Mouse (Mus musculus) midbrain, embryonic 15.5 days (tissue): Measurements from ENCODE around the gene Ptpn9. TPM values are rescaled to one million over a fixed set of nuclear protein-coding genes. Genes with fewer than 3 reads are reported as not detected.

Experiments
- ATAC-seq: fragments of 200-750 bp; cut with Nextera tagmentation; replicated peaks from 2 replicates; pipeline ENCODE4 v1.8.0; 2017; ENCODE audit warnings: moderate TSS enrichment
- H3K27ac ChIP-seq: fragments of 300-500 bp; sonication (generic); 2 replicates; pipeline ENCODE4 v1.5.1; 2015; ENCODE audit warnings: mild to moderate bottlenecking, inconsistent platforms
- H3K27me3 ChIP-seq: fragments of 300-500 bp; sonication (generic); replicated peaks from 2 replicates; pipeline ENCODE4 v1.6.1; 2015; ENCODE audit warnings: inconsistent platforms
- H3K36me3 ChIP-seq: fragments of 300-500 bp; sonication (generic); replicated peaks from 2 replicates; pipeline ENCODE4 v1.6.1; 2015; ENCODE audit warnings: inconsistent platforms
- H3K4me1 ChIP-seq: fragments of 300-500 bp; sonication (generic); 2 replicates; pipeline ENCODE4 v1.6.1; 2015; ENCODE audit warnings: inconsistent platforms
- H3K4me2 ChIP-seq: fragments of 300-500 bp; sonication (generic); 2 replicates; pipeline ENCODE4 v1.6.1; 2015; ENCODE audit warnings: inconsistent platforms, mild to moderate bottlenecking, moderate library complexity
- H3K4me3 ChIP-seq: fragments of 300-500 bp; sonication (generic); 2 replicates; pipeline ENCODE4 v1.5.1; 2015; ENCODE audit warnings: mild to moderate bottlenecking, inconsistent platforms
- H3K9ac ChIP-seq: fragments of 300-500 bp; sonication (generic); 2 replicates; pipeline ENCODE4 v1.6.1; 2015; ENCODE audit warnings: mild to moderate bottlenecking, inconsistent platforms
- H3K9me3 ChIP-seq: fragments of 300-500 bp; sonication (generic); 2 replicates; pipeline ENCODE4 v1.6.1; 2016; ENCODE audit warnings: inconsistent platforms
- WGBS: fragments of 180-500 bp; shearing (Covaris S2); methylation state at CpG from one replicate; pipeline ENCODE4 v1.1.7; 2015; ENCODE audit warnings: mixed read lengths; 5-methylcytosine and 5-hydroxymethylcytosine counted together
- polyA plus RNA-seq: library from polyadenylated mRNA; unstranded; fragments of >200 nt; fragmentation: Nextera tagmentation; extraction: Ambion mirVana; gene quantifications from 2 replicates; pipeline ENCODE4 v1.2.1, GENCODE M21; 2015

The Ptpn9 gene
- polyA plus RNA-seq, 1 experiment from 2014 or later = 25.8 TPM

GRCm38 (mm10) chr9:57075681-57076381 lies 81.1 kb downstream of the Ptpn9 start:
- Histone ChIP-seq H3K9ac (peak overlapping the region; percentile 35), H3K9me3 (no peaks in the 10 kb centered on the region), H3K27ac (peak overlapping the region; percentile 97), H3K4me2 (peak overlapping the region; percentile 95), H3K4me3 (peak overlapping the region; percentile 81), H3K4me1 (peaks cover 35% of the 10 kb centered on the region), H3K36me3 (no peaks in the 10 kb centered on the region), H3K27me3 (no peaks in the 10 kb centered on the region)
- ATAC-seq = peak; percentile 90
- WGBS = under 1% methylated on average over 43 of the region's 43 CpGs

DNA sequence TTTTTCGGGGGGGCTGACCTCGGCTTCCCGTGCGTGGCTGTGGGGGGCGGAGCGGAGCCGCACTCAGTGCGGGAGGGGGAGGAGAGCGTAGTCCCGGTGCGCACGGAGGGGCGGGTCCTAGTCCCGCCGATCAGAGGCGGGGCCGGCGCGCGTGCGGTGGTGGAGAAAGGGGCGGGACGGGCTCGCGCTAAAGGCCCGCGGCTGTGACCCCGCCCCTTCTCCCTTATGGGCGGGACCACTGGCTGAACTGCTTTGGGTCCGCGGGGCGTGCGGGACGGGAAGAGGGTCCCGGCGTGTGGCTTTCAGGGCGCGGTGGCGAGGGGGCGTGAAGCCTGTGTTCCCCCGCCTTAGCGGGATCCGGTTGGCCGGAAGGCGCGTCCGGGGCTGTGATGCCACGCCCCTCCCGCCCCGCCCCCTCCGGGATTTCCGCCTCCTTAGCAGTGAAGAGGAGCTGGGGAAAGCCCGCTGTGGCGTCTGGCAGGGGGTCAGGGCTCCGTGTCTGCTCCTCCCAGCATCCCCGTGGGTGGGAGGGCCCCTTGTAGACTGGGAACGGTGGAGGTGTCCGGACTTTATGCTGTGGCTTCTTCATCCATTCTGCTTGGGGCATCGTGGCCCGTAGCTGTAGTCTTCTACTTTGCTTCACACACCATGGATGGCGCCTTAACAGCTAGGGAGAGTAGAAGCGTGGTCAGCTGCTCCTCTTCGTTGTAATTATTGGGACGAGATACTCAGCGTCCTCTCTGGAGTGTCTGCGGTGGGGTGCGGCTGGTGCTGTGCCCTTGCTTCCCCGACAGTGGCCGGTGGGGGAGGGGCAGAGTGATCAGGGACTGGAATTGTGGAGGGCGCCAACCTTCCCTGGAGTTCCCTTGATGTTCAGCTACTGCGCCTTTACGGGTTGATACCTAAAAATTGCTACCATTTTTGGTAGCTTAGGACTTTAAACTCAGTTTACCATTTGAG lies 82.3 kb downstream of the Ptpn9 start:
- Histone ChIP-seq H3K4me2 (peak overlapping the region; percentile 89), H3K27ac (peak overlapping the region; percentile 97), H3K27me3 (no peaks in the 10 kb centered on the region), H3K9me3 (no peaks in the 10 kb centered on the region), H3K4me1 (peaks cover 28% of the 10 kb centered on the region), H3K9ac (peak overlapping the region; percentile 82), H3K4me3 (peak overlapping the region; percentile 81), H3K36me3 (no peaks in the 10 kb centered on the region)
- under 1% methylated on average over 54 of the region's 72 CpGs for WGBS
- peak; percentile 23 for ATAC-seq

GRCm38 (mm10) chr9:57082236-57082635 lies 87.5 kb downstream of the Ptpn9 start:
- no peak overlapping the region for H3K9ac ChIP-seq
- WGBS = 84% methylated on average over 3 of the region's 3 CpGs
- no peak for ATAC-seq
- H3K9me3 ChIP-seq = no peaks in the 10 kb centered on the region
- H3K4me3 ChIP-seq = no peak overlapping the region
- no peak overlapping the region for H3K27ac ChIP-seq
- H3K4me2 ChIP-seq = no peak overlapping the region
- peaks cover 9% of the 10 kb centered on the region for H3K4me1 ChIP-seq
- H3K36me3 ChIP-seq = peaks cover 5% of the 10 kb centered on the region; the same call in 1 of the 2 replicates
- H3K27me3 ChIP-seq = no peaks in the 10 kb centered on the region

Other genes with a start within 250 kb of the Ptpn9 start
- 77.8 and 83.1 TPM in 2 replicates for gene Lingo1, start 198.5 kb upstream of the Ptpn9 start, polyA plus RNA-seq
- gene Odf3l1, start 130.2 kb upstream of the Ptpn9 start, polyA plus RNA-seq = not detected in 2 replicates
- gene Cspg4, start 129.9 kb upstream of the Ptpn9 start, polyA plus RNA-seq = 7.6 and 8.2 TPM in 2 replicates
- gene Snx33, start 66.6 kb upstream of the Ptpn9 start, polyA plus RNA-seq = 3.0 TPM in 2 replicates
- 62.8 and 64.4 TPM in 2 replicates for gene Imp3, start 57.4 kb upstream of the Ptpn9 start, polyA plus RNA-seq
- 29.8 and 33.0 TPM in 2 replicates for gene Snupn, start 44.0 kb upstream of the Ptpn9 start, polyA plus RNA-seq
- 25.0 and 25.9 TPM in 2 replicates for gene Sin3a, start 77.1 kb downstream of the Ptpn9 start, polyA plus RNA-seq
- gene Man2c1, start 135.8 kb downstream of the Ptpn9 start, polyA plus RNA-seq = 102 and 109 TPM in 2 replicates
- 9.9 and 10.5 TPM in 2 replicates for gene Neil1, start 153.4 kb downstream of the Ptpn9 start, polyA plus RNA-seq
- 196 and 201 TPM in 2 replicates for gene Commd4, start 163.4 kb downstream of the Ptpn9 start, polyA plus RNA-seq
- gene Trcg1, start 241.6 kb downstream of the Ptpn9 start, polyA plus RNA-seq = not detected in 2 replicates